Mouse (Mus musculus) MEL (cell line): ENCODE data around the gene Afp. TPM values are rescaled to one million over a fixed set of nuclear protein-coding genes. Genes with fewer than 3 reads are reported as not detected.

Source experiments
- DNase-seq: peaks from one replicate; pipeline ENCODE4 v3.0.0; 2011; ENCODE audit warnings: low read depth, low spot score
- H3K27ac ChIP-seq: 2 replicates; pipeline ENCODE4 v1.5.1; 2012; ENCODE audit warnings: low read depth, mild to moderate bottlenecking, control low read depth, low read length, moderate library complexity; ENCODE audit not compliant: control insufficient read depth
- H3K27me3 ChIP-seq, 2 experiments: fragments of 150-350 bp in 1 of 2; sonication (generic) in 1 of 2; 2 replicates each; pipeline ENCODE4 v1.6.1; 2012; ENCODE audit warnings: low read length in 2 of 2, mild to moderate bottlenecking in 2 of 2, improper control_type of control experiment in 1 of 2, moderate library complexity in 1 of 2; ENCODE audit not compliant: insufficient read depth in 2 of 2, control insufficient read depth in 1 of 2
- H3K36me3 ChIP-seq, 2 experiments: 2 replicates each; pipeline ENCODE4 v1.6.1; 2012 to 2014; ENCODE audit warnings: low read length in 2 of 2, improper control_type of control experiment in 1 of 2, inconsistent platforms in 1 of 2, mild to moderate bottlenecking in 1 of 2; ENCODE audit not compliant: insufficient read depth in 2 of 2, control insufficient read depth in 1 of 2
- H3K4me1 ChIP-seq, 2 experiments: fragments of 150-350 bp in 1 of 2; sonication (generic) in 1 of 2; 2 replicates each; pipeline ENCODE4 v1.6.1; 2012; ENCODE audit warnings: low read length in 2 of 2, improper control_type of control experiment in 1 of 2, mild to moderate bottlenecking in 1 of 2; ENCODE audit not compliant: insufficient read depth in 2 of 2, control insufficient read depth in 1 of 2
- H3K4me3 ChIP-seq, 2 experiments: fragments of 150-350 bp in 1 of 2; sonication (generic) in 1 of 2; 2 replicates each; pipeline ENCODE4 v1.5.1; 2012; ENCODE audit warnings: low read depth in 2 of 2, low read length in 2 of 2, mild to moderate bottlenecking in 2 of 2, moderate library complexity in 2 of 2, control low read depth in 1 of 2, improper control_type of control experiment in 1 of 2; ENCODE audit not compliant: control insufficient read depth in 1 of 2, insufficient read depth in 1 of 2
- H3K79me2 ChIP-seq: 2 replicates; pipeline ENCODE4 v1.6.1; 2012; ENCODE audit warnings: mild to moderate bottlenecking, low read length, moderate library complexity; ENCODE audit not compliant: control insufficient read depth, poor library complexity, insufficient read depth
- H3K9ac ChIP-seq: 2 replicates; pipeline ENCODE4 v1.6.1; 2012; ENCODE audit warnings: low read depth, mild to moderate bottlenecking, control low read depth, low read length, moderate library complexity; ENCODE audit not compliant: control insufficient read depth, poor library complexity, severe bottlenecking
- H3K9me3 ChIP-seq: fragments of 150-350 bp; sonication (generic); replicated peaks from 2 replicates; pipeline ENCODE4 v1.6.1; 2012; ENCODE audit warnings: mild to moderate bottlenecking, low read length, improper control_type of control experiment, moderate library complexity; ENCODE audit not compliant: insufficient read depth
- CHD1 ChIP-seq: IDR thresholded peaks from 2 replicates; pipeline ENCODE4 v1.6.1; 2012; ENCODE audit warnings: low read depth, mild to moderate bottlenecking, inconsistent platforms, low read length, improper control_type of control experiment
- CTCF ChIP-seq, 3 experiments: IDR thresholded peaks in 2 of 3; conservative IDR thresholded peaks in 1 of 3; 2 replicates each; pipeline ENCODE4 v1.5.1; 2011 to 2012; ENCODE audit warnings: low read length in 3 of 3, low read depth in 2 of 3, mild to moderate bottlenecking in 2 of 3, improper control_type of control experiment in 1 of 3, inconsistent platforms in 1 of 3, mixed read lengths in 1 of 3, moderate library complexity in 1 of 3; ENCODE audit not compliant: control insufficient read depth in 1 of 3, insufficient read depth in 1 of 3, poor library complexity in 1 of 3, severe bottlenecking in 1 of 3
- E2F4 ChIP-seq: IDR thresholded peaks from 2 replicates; pipeline ENCODE4 v1.6.1; 2011; ENCODE audit warnings: low read depth, low read length, improper control_type of control experiment, borderline replicate concordance
- GABPA ChIP-seq: IDR thresholded peaks from 2 replicates; pipeline ENCODE4 v1.6.1; 2012; ENCODE audit warnings: low read depth, mild to moderate bottlenecking, inconsistent platforms, low read length, improper control_type of control experiment, moderate library complexity
- GATA1 ChIP-seq: IDR thresholded peaks from 2 replicates; pipeline ENCODE4 v1.6.1; 2011; ENCODE audit warnings: low read depth, low read length, improper control_type of control experiment
- HCFC1 ChIP-seq: IDR thresholded peaks from 2 replicates; pipeline ENCODE4 v1.6.1; 2012; ENCODE audit warnings: low read depth, mild to moderate bottlenecking, inconsistent platforms, low read length, improper control_type of control experiment, moderate library complexity
- KAT2A ChIP-seq: conservative IDR thresholded peaks from 2 replicates; pipeline ENCODE4 v1.6.1; 2012; ENCODE audit warnings: low read depth, low read length, improper control_type of control experiment, inconsistent platforms
- MAFK ChIP-seq: IDR thresholded peaks from 2 replicates; pipeline ENCODE4 v1.6.1; 2011; ENCODE audit warnings: low read depth, mild to moderate bottlenecking, low read length, improper control_type of control experiment, borderline replicate concordance
- MAX ChIP-seq: IDR thresholded peaks from 2 replicates; pipeline ENCODE4 v1.6.1; 2011; ENCODE audit warnings: low read length, improper control_type of control experiment
- MAZ ChIP-seq: IDR thresholded peaks from 2 replicates; pipeline ENCODE4 v1.6.1; 2012; ENCODE audit warnings: low read depth, mild to moderate bottlenecking, inconsistent platforms, low read length, improper control_type of control experiment
- MXI1 ChIP-seq: IDR thresholded peaks from 2 replicates; pipeline ENCODE4 v1.6.1; 2011; ENCODE audit warnings: mild to moderate bottlenecking, low read depth, low read length, improper control_type of control experiment
- MYB ChIP-seq: IDR thresholded peaks from 2 replicates; pipeline ENCODE4 v1.6.1; 2011; ENCODE audit warnings: mild to moderate bottlenecking, low read depth, low read length, improper control_type of control experiment
- MYC ChIP-seq: IDR thresholded peaks from 2 replicates; pipeline ENCODE4 v1.6.1; 2011; ENCODE audit warnings: low read depth, mild to moderate bottlenecking, low read length, improper control_type of control experiment, moderate library complexity
- NELFE ChIP-seq: IDR thresholded peaks from 2 replicates; pipeline ENCODE4 v1.6.1; 2011; ENCODE audit warnings: low read depth, low read length, improper control_type of control experiment
- NRF1 ChIP-seq: IDR thresholded peaks from 2 replicates; pipeline ENCODE4 v1.6.1; 2014; ENCODE audit warnings: low read depth, mild to moderate bottlenecking, inconsistent platforms, low read length, improper control_type of control experiment, moderate library complexity; ENCODE audit not compliant: poor library complexity, insufficient read depth, severe bottlenecking
- POLR2AphosphoS5 ChIP-seq: IDR thresholded peaks from 2 replicates; pipeline ENCODE4 v1.6.1; 2012; ENCODE audit warnings: low read depth, borderline replicate concordance, mild to moderate bottlenecking, inconsistent platforms, low read length, moderate library complexity, mixed read lengths
- RCOR1 ChIP-seq: IDR thresholded peaks from 2 replicates; pipeline ENCODE4 v1.6.1; 2012; ENCODE audit warnings: low read depth, mild to moderate bottlenecking, inconsistent platforms, low read length, improper control_type of control experiment
- SIN3A ChIP-seq: IDR thresholded peaks from 2 replicates; pipeline ENCODE4 v1.6.1; 2012; ENCODE audit warnings: low read length, improper control_type of control experiment, inconsistent platforms
- SMC3 ChIP-seq: IDR thresholded peaks from 2 replicates; pipeline ENCODE4 v1.6.1; 2011; ENCODE audit warnings: low read depth, low read length, improper control_type of control experiment
- TAL1 ChIP-seq: IDR thresholded peaks from 2 replicates; pipeline ENCODE4 v1.6.1; 2012; ENCODE audit warnings: mild to moderate bottlenecking, inconsistent platforms, low read length, moderate library complexity, mixed read lengths
- TBP ChIP-seq: IDR thresholded peaks from 2 replicates; pipeline ENCODE4 v1.8.0; 2011; ENCODE audit warnings: low read depth, low read length, improper control_type of control experiment
- TCF12 ChIP-seq: IDR thresholded peaks from 2 replicates; pipeline ENCODE4 v1.6.1; 2014; ENCODE audit warnings: low read depth, mild to moderate bottlenecking, inconsistent platforms, low read length, improper control_type of control experiment, moderate library complexity
- USF2 ChIP-seq, 2 experiments: IDR thresholded peaks; 2 replicates each; pipeline ENCODE4 v1.6.1; 2011 to 2012; ENCODE audit warnings: improper control_type of control experiment in 2 of 2, low read length in 2 of 2, borderline replicate concordance in 1 of 2, inconsistent platforms in 1 of 2, low read depth in 1 of 2, mild to moderate bottlenecking in 1 of 2; ENCODE audit not compliant: insufficient read depth in 1 of 2
- ZC3H11A ChIP-seq: IDR thresholded peaks from 2 replicates; pipeline ENCODE4 v1.6.1; 2012; ENCODE audit warnings: low read depth, mild to moderate bottlenecking, inconsistent platforms, low read length, improper control_type of control experiment
- ZKSCAN1 ChIP-seq: IDR thresholded peaks from 2 replicates; pipeline ENCODE4 v1.6.1; 2012; ENCODE audit warnings: low read depth, mild to moderate bottlenecking, inconsistent platforms, low read length, improper control_type of control experiment, moderate library complexity
- ZNF384 ChIP-seq: IDR thresholded peaks from 2 replicates; pipeline ENCODE4 v1.6.1; 2012; ENCODE audit warnings: low read depth, mild to moderate bottlenecking, inconsistent platforms, low read length, improper control_type of control experiment
- polyA plus RNA-seq, 2 experiments: library from polyadenylated mRNA; stranded (reverse) in 1 of 2; unstranded in 1 of 2; fragments of >175 nt in 1 of 2; fragments of >200 nt in 1 of 2; gene quantifications; 2 replicates each; pipeline versions ENCODE4 v1.2.1 to v1.2.4; 2012; ENCODE audit warnings: low replicate concordance in 2 of 2, low read depth in 1 of 2; ENCODE audit not compliant: insufficient read length in 2 of 2, insufficient read depth in 1 of 2, missing spikeins in 1 of 2
- total RNA-seq: library from RNA; depleted of rRNA; stranded (reverse); fragments of 300-350 nt; gene quantifications from 2 replicates; pipeline ENCODE4 v1.2.3, GENCODE M21; 2012

The Afp gene
- total and polyA plus RNA-seq, 3 experiments, result 0.15 to 0.39 TPM; not detected in 1

GRCm38 (mm10) chr5:90449961-90450360 lies 40.6 kb upstream of the Afp start (continued):
- TF ChIP-seq TCF12 (no peak), GATA1 (no peak), MXI1 (no peak)
- TF ChIP-seq, all 39 proteins: peak for 0

DNA sequence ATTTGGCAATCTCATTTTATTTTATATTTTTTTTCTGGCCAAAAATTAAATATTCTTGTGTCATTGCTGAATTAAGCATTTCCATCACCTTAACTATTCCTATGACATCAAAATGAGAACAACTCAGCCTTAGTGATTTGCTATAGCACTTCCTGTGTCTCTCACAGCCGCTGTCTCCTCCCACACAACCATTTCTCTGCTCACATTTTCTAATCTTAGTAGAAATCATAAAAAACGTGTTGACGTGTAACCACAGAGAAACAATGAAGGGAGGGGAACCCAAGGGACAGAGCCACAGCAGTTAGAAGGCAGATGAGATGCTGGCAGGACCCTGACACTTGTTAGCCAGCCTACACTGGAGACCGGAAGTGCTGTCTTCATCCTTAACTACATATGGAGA lies 37.8 kb upstream of the Afp start:
- H3K27me3 ChIP-seq, result 0 out of 4 replicates have a peak, but pooled peaks cover 0 to 2% of the 10 kb centered on the region in 2 experiments
- H3K4me3 ChIP-seq, result no peak overlapping the region
- no peak overlapping the region for H3K27ac ChIP-seq
- TF ChIP-seq TCF12, result no peak
- no peak for TF ChIP-seq ZNF384
- TF ChIP-seq SIN3A, result no peak
- TF ChIP-seq NELFE, result no peak
- TF ChIP-seq MAZ, result no peak
- no peak for TF ChIP-seq NRF1
- no peak for TF ChIP-seq E2F4
- no peak for TF ChIP-seq CHD1
- TF ChIP-seq ZC3H11A, result no peak
- TF ChIP-seq CTCF (IDR thresholded peaks at IDR 0.05 in 2 of 3, conservative IDR thresholded peaks at IDR 0.05 in 1 of 3; ENCODE audit: control insufficient read depth in 1 of 3, insufficient read depth in 1 of 3, low read depth in 2 of 3, low read length in 3 of 3, poor library complexity in 1 of 3, severe bottlenecking in 1 of 3), result no peak
- no peak for TF ChIP-seq SMC3
- no peak for TF ChIP-seq POLR2AphosphoS5
- TF ChIP-seq TAL1, result no peak
- no peak for TF ChIP-seq MXI1
- TF ChIP-seq MYC, result no peak
- TF ChIP-seq MAFK, result no peak
- TF ChIP-seq, all 39 proteins: peak for 0
- Histone ChIP-seq H3K36me3 (no peaks in the 10 kb centered on the region), H3K9me3 (no peaks in the 10 kb centered on the region), H3K4me1 (no peaks in the 10 kb centered on the region), H3K79me2 (no peaks in the 10 kb centered on the region), H3K9ac (no peak overlapping the region)
- no peak for DNase-seq

- H3K9me3 ChIP-seq, result no peaks in the 10 kb centered on the region
- DNase-seq, result no peak
- no peak overlapping the region for H3K4me3 ChIP-seq
- H3K9ac ChIP-seq, result no peak overlapping the region
- no peak for TF ChIP-seq MAZ
- no peak for TF ChIP-seq CHD1
- no peak for TF ChIP-seq SMC3
- no peak for TF ChIP-seq GATA1
- TF ChIP-seq ZC3H11A, result no peak
- no peak for TF ChIP-seq POLR2AphosphoS5
- TF ChIP-seq TBP, result no peak
- TF ChIP-seq NELFE, result no peak
- no peak for TF ChIP-seq HCFC1
- no peak for TF ChIP-seq MYB
- TF ChIP-seq MAX, result no peak
- no peak for TF ChIP-seq GABPA
- no peak for TF ChIP-seq USF2 (IDR thresholded peaks at IDR 0.05; ENCODE audit: borderline replicate concordance in 1 of 2, insufficient read depth in 1 of 2, low read depth in 1 of 2, low read length in 2 of 2)
- TF ChIP-seq ZKSCAN1, result no peak
- no peak for TF ChIP-seq RCOR1
- TF ChIP-seq E2F4, result no peak
- TF ChIP-seq ZNF384, result no peak
- TF ChIP-seq TAL1, result no peak
- no peak for TF ChIP-seq MXI1
- no peak for TF ChIP-seq KAT2A
- H3K79me2 ChIP-seq, result no peaks in the 10 kb centered on the region
- no peaks in the 10 kb centered on the region for H3K36me3 ChIP-seq
- H3K27me3 ChIP-seq, result no peaks in the 10 kb centered on the region
- H3K27ac ChIP-seq, result no peak overlapping the region
- no peaks in the 10 kb centered on the region for H3K4me1 ChIP-seq
Measured at GRCm38 (mm10) chr5:90457241-90457640, 33.3 kb upstream of the Afp start.
